Mouse (Mus musculus) gastrocnemius, postnatal 14 days (tissue): ENCODE results near the gene Dgkd. TPM values are rescaled to one million over a fixed set of nuclear protein-coding genes. Genes with fewer than 3 reads are reported as not detected.

Source experiments
- DNase-seq: peaks from one replicate; pipeline ENCODE4 v3.0.0; 2021; ENCODE audit warnings: mixed read lengths
- intact Hi-C: fragments of 180-260 bp; cut with DNase I; formaldehyde crosslinking; loops from one replicate; pipeline ENCODE4 v1.15.1; 2025; ENCODE audit warnings: low total_unique reads
- total RNA-seq, 2 experiments: library from RNA; stranded (reverse); gene quantifications; 2 replicates each; pipeline ENCODE4 v1.2.3; 2021

Gene Dgkd
- total RNA-seq, 2 experiments from 2014 or later = 37.7 to 39.9 TPM

GRCm38 (mm10) chr1:87992716-87993115, 139.6 kb downstream of the Dgkd start:
- intact Hi-C loops = no loop called here
- DNase-seq = no peak

Other genes starting within 250 kb of the Dgkd start
- 1 to 10 TPM; 3.9 to 7.3 TPM for gene Inpp5d, start 233.0 kb upstream of the Dgkd start, total RNA-seq
- gene Atg16l1, start 97.4 kb upstream of the Dgkd start, total RNA-seq = 10 to 100 TPM; 14.2 to 14.9 TPM
- under 1 TPM; 0.13 to 0.14 TPM for gene Sag, start 49.6 kb upstream of the Dgkd start, total RNA-seq
- gene Usp40, start 155.3 kb downstream of the Dgkd start, total RNA-seq = 10 to 100 TPM; 11.4 to 12.5 TPM
- gene Ugt1a10, start 202.1 kb downstream of the Dgkd start, total RNA-seq = not detected
- not detected for gene Ugt1a9, start 217.5 kb downstream of the Dgkd start, total RNA-seq
- gene Ugt1a8, start 234.5 kb downstream of the Dgkd start, total RNA-seq = not detected
- gene Ugt1a7c, start 241.8 kb downstream of the Dgkd start, total RNA-seq = under 1 TPM; 0.60 to 0.94 TPM
- under 1 TPM; 0.38 to 0.43 TPM for gene Ugt1a6b, start 250.0 kb downstream of the Dgkd start, total RNA-seq